Mouse (Mus musculus) forebrain, embryonic 16.5 days (tissue): ENCODE measurements around the gene Phf21a. TPM values are rescaled to one million over a fixed set of nuclear protein-coding genes. Genes with fewer than 3 reads are reported as not detected.
A peak's percentile ranks its signal among the peaks of the same experiment; 100 is the strongest.
"Not testable (repeated sequence)": the region's sequence is repeated elsewhere in the genome, so short reads cannot be mapped to it uniquely, and the experiment has no call there.

Source experiments
- ATAC-seq: fragments of 200-750 bp; cut with Nextera tagmentation; 2 replicates; pipeline ENCODE4 v1.8.0; 2017; ENCODE audit warnings: mild to moderate bottlenecking, moderate library complexity
- H3K27ac ChIP-seq: fragments of 300-500 bp; sonication (generic); 2 replicates; pipeline ENCODE4 v1.5.1; 2014; ENCODE audit warnings: low read length, control low read depth
- H3K27me3 ChIP-seq: fragments of 300-500 bp; sonication (generic); replicated peaks from 2 replicates; pipeline ENCODE4 v1.6.1; 2014; ENCODE audit warnings: low read length; ENCODE audit not compliant: control insufficient read depth, insufficient read depth
- H3K36me3 ChIP-seq: fragments of 300-500 bp; sonication (generic); 2 replicates; pipeline ENCODE4 v1.6.1; 2014; ENCODE audit not compliant: control insufficient read depth, insufficient read depth
- H3K4me1 ChIP-seq: fragments of 300-500 bp; sonication (generic); replicated peaks from 2 replicates; pipeline ENCODE4 v1.6.1; 2014; ENCODE audit warnings: low read length; ENCODE audit not compliant: control insufficient read depth, insufficient read depth
- H3K4me2 ChIP-seq: fragments of 300-500 bp; sonication (generic); 2 replicates; pipeline ENCODE4 v1.6.1; 2014; ENCODE audit warnings: mild to moderate bottlenecking, low read length, control low read depth
- H3K4me3 ChIP-seq: fragments of 300-500 bp; sonication (generic); replicated peaks from 2 replicates; pipeline ENCODE4 v1.5.1; 2014; ENCODE audit warnings: mild to moderate bottlenecking, low read length, control low read depth
- H3K9ac ChIP-seq: fragments of 300-500 bp; sonication (generic); replicated peaks from 2 replicates; pipeline ENCODE4 v1.6.1; 2014; ENCODE audit warnings: low read depth, low read length, control low read depth
- H3K9me3 ChIP-seq: fragments of 300-500 bp; sonication (generic); 2 replicates; pipeline ENCODE4 v1.6.1; 2016; ENCODE audit warnings: low read length; ENCODE audit not compliant: control insufficient read depth
- WGBS: fragments of 180-500 bp; shearing (Covaris S2); extraction: QIAGEN DNeasy Blood & Tissue Kit; methylation state at CpG from one replicate; pipeline ENCODE4 v1.1.7; 2014; 5-methylcytosine and 5-hydroxymethylcytosine counted together
- polyA plus RNA-seq: library from polyadenylated mRNA; unstranded; fragments of >200 nt; fragmentation: Nextera tagmentation; extraction: Ambion mirVana; gene quantifications from 2 replicates; pipeline ENCODE4 v1.2.1, GENCODE M21; 2015

The Phf21a gene
- polyA plus RNA-seq, 1 experiment from 2014 or later: 43.5 TPM

- no peaks in the 10 kb centered on the region for H3K36me3 ChIP-seq
- no peaks in the 10 kb centered on the region for H3K27me3 ChIP-seq
- H3K4me2 ChIP-seq: no peak overlapping the region
- no peak for ATAC-seq
- H3K4me3 ChIP-seq: no peak overlapping the region
- H3K9me3 ChIP-seq: peaks cover 2% of the 10 kb centered on the region
- no peaks in the 10 kb centered on the region for H3K4me1 ChIP-seq
- WGBS: 85% methylated on average over 6 of the region's 6 CpGs
- no peak overlapping the region for H3K27ac ChIP-seq
- H3K9ac ChIP-seq: no peak overlapping the region
These were observed 7.9 kb downstream of the Phf21a start for GRCm38 (mm10) chr2:92100768-92101167.

GRCm38 (mm10) chr2:92124523-92124922 is 31.6 kb downstream of the Phf21a start:
- Histone ChIP-seq H3K36me3 (no peaks in the 10 kb centered on the region), H3K9ac (no peak overlapping the region), H3K4me3 (no peak overlapping the region), H3K4me1 (no peaks in the 10 kb centered on the region), H3K9me3 (no peaks in the 10 kb centered on the region), H3K27ac (no peak overlapping the region), H3K4me2 (no peak overlapping the region), H3K27me3 (no peaks in the 10 kb centered on the region)
- WGBS: 84% methylated on average over 5 of the region's 5 CpGs
- no peak for ATAC-seq

- Histone ChIP-seq H3K9ac (no peak overlapping the region), H3K4me2 (no peak overlapping the region), H3K9me3 (no peaks in the 10 kb centered on the region), H3K4me3 (no peak overlapping the region), H3K27ac (no peak overlapping the region), H3K36me3 (no peaks in the 10 kb centered on the region), H3K27me3 (no peaks in the 10 kb centered on the region), H3K4me1 (no peaks in the 10 kb centered on the region)
- no peak for ATAC-seq
- 95% methylated on average over 8 of the region's 8 CpGs for WGBS
These were observed 32.4 kb downstream of the Phf21a start for GRCm38 (mm10) chr2:92125330-92125729.

GRCm38 (mm10) chr2:92130071-92130470 is 37.2 kb downstream of the Phf21a start:
- Histone ChIP-seq H3K4me3 (no peak overlapping the region), H3K4me2 (no peak overlapping the region), H3K9ac (no peak overlapping the region), H3K9me3 (no peaks in the 10 kb centered on the region), H3K4me1 (no peaks in the 10 kb centered on the region), H3K27ac (no peak overlapping the region), H3K36me3 (no peaks in the 10 kb centered on the region), H3K27me3 (no peaks in the 10 kb centered on the region)
- ATAC-seq: no peak
- 96% methylated on average over 7 of the region's 7 CpGs for WGBS

GRCm38 (mm10) chr2:92138736-92139135 is 45.8 kb downstream of the Phf21a start:
- Histone ChIP-seq H3K4me3 (no peak overlapping the region), H3K9me3 (no peaks in the 10 kb centered on the region), H3K4me1 (peaks cover 5% of the 10 kb centered on the region), H3K9ac (no peak overlapping the region), H3K27me3 (no peaks in the 10 kb centered on the region), H3K27ac (no peak overlapping the region), H3K4me2 (no peak overlapping the region), H3K36me3 (no peaks in the 10 kb centered on the region)
- ATAC-seq: no peak

- H3K36me3 ChIP-seq: no peaks in the 10 kb centered on the region
- H3K4me2 ChIP-seq: no peak overlapping the region
- no peak overlapping the region for H3K4me3 ChIP-seq
- ATAC-seq: no peak
- no peaks in the 10 kb centered on the region for H3K9me3 ChIP-seq
- no peaks in the 10 kb centered on the region for H3K27me3 ChIP-seq
- no peak overlapping the region for H3K9ac ChIP-seq
- peaks cover 5% of the 10 kb centered on the region for H3K4me1 ChIP-seq
- no peak overlapping the region for H3K27ac ChIP-seq
These were observed 46.4 kb downstream of the Phf21a start for GRCm38 (mm10) chr2:92139365-92139764.

- ATAC-seq: no peak
- Histone ChIP-seq H3K4me2 (no peak overlapping the region), H3K4me1 (peaks cover 5% of the 10 kb centered on the region), H3K9ac (no peak overlapping the region), H3K9me3 (no peaks in the 10 kb centered on the region), H3K27me3 (no peaks in the 10 kb centered on the region), H3K36me3 (no peaks in the 10 kb centered on the region), H3K4me3 (no peak overlapping the region), H3K27ac (no peak overlapping the region)
- 11% methylated on average over 7 of the region's 7 CpGs for WGBS
These were observed 47.5 kb downstream of the Phf21a start for GRCm38 (mm10) chr2:92140383-92140782.

GRCm38 (mm10) chr2:92141073-92141472 is 48.2 kb downstream of the Phf21a start:
- WGBS: 8% methylated on average over 11 of the region's 11 CpGs
- Histone ChIP-seq H3K27me3 (no peaks in the 10 kb centered on the region), H3K9ac (no peak overlapping the region), H3K36me3 (no peaks in the 10 kb centered on the region), H3K9me3 (no peaks in the 10 kb centered on the region), H3K4me2 (peak overlapping the region; percentile 32), H3K4me1 (peaks cover 5% of the 10 kb centered on the region), H3K27ac (no peak overlapping the region), H3K4me3 (no peak overlapping the region)
- ATAC-seq: no peak

- WGBS: 40% methylated on average over 5 of the region's 5 CpGs
- H3K4me1 ChIP-seq: peaks cover 5% of the 10 kb centered on the region
- no peak for ATAC-seq
These were observed 51.0 kb downstream of the Phf21a start for GRCm38 (mm10) chr2:92143932-92144331.

GRCm38 (mm10) chr2:92147925-92148750 is 55.2 kb downstream of the Phf21a start:
- ATAC-seq, H3K27me3 ChIP-seq, H3K4me1 ChIP-seq, H3K36me3 ChIP-seq, H3K4me2 ChIP-seq, H3K9me3 ChIP-seq, H3K4me3 ChIP-seq, H3K27ac ChIP-seq, H3K9ac ChIP-seq: not testable (repeated sequence)
- WGBS: 81% methylated on average over 5 of the region's 5 CpGs

More at GRCm38 (mm10) chr2:92143932-92144331, 51.0 kb downstream of the Phf21a start:
- Histone ChIP-seq H3K4me3 (no peak overlapping the region), H3K9me3 (no peaks in the 10 kb centered on the region), H3K27me3 (no peaks in the 10 kb centered on the region), H3K4me2 (no peak overlapping the region), H3K27ac (no peak overlapping the region), H3K9ac (no peak overlapping the region), H3K36me3 (no peaks in the 10 kb centered on the region)
